Mouse (Mus musculus): ENCODE data around the gene Smo. TPM values are rescaled to one million over a fixed set of nuclear protein-coding genes. Genes with fewer than 3 reads are reported as not detected.

Smo gene
- polyA plus RNA-seq, 1 experiment from 2014 or later: 23.6 TPM

GRCm38 (mm10) chr6:29766874-29767273 is 31.6 kb downstream of the Smo start:
- Histone ChIP-seq H3K9ac (ENCODE audit: low read length) (no peak overlapping the region), H3K4me1 (ENCODE audit: control insufficient read depth, insufficient read depth, low read length) (peaks cover 4% of the 10 kb centered on the region; the same call in 1 of the 2 replicates), H3K9me3 (replicated peaks; ENCODE audit: control insufficient read depth, low read length) (no peaks in the 10 kb centered on the region), H3K27me3 (ENCODE audit: control insufficient read depth, insufficient read depth, low read length) (no peaks in the 10 kb centered on the region), H3K36me3 (ENCODE audit: control insufficient read depth, insufficient read depth, low read length) (no peaks in the 10 kb centered on the region), H3K27ac (ENCODE audit: low read length) (no peak overlapping the region), H3K4me2 (ENCODE audit: low read depth, low read length) (no peak overlapping the region), H3K4me3 (replicated peaks; ENCODE audit: low read length) (no peak overlapping the region)
- WGBS: 76% methylated on average over 2 of the region's 2 CpGs
- ATAC-seq (ENCODE audit: insufficient read depth, low FRiP score): no peak

- Histone ChIP-seq H3K27me3 (ENCODE audit: control insufficient read depth, insufficient read depth, low read length) (no peaks in the 10 kb centered on the region), H3K9me3 (replicated peaks; ENCODE audit: control insufficient read depth, low read length) (no peaks in the 10 kb centered on the region), H3K4me2 (ENCODE audit: low read depth, low read length) (peak within 1 kb of the TSS; percentile 71), H3K4me3 (replicated peaks; ENCODE audit: low read length) (peak within 1 kb of the TSS; percentile 72), H3K9ac (ENCODE audit: low read length) (peak within 1 kb of the TSS; percentile 79), H3K27ac (ENCODE audit: low read length) (peak within 1 kb of the TSS; percentile 85), H3K4me1 (ENCODE audit: control insufficient read depth, insufficient read depth, low read length) (peaks cover 4% of the 10 kb centered on the region; the same call in 1 of the 2 replicates), H3K36me3 (ENCODE audit: control insufficient read depth, insufficient read depth, low read length) (no peaks in the 10 kb centered on the region)
- peak; percentile 99 for ATAC-seq (ENCODE audit: insufficient read depth, low FRiP score)
- WGBS: under 1% methylated on average over 57 of the region's 61 CpGs
Measured at GRCm38 (mm10) chr6:29767813-29768660, 32.7 kb downstream of the Smo start, which contains the start of gene Ahcyl2. Ahcyl2 (plus strand) TSS chr6:29768011.

GRCm38 (mm10) chr6:29768791-29769441 is 33.6 kb downstream of the Smo start:
- Histone ChIP-seq H3K9ac (ENCODE audit: low read length) (peak overlapping the region; percentile 79), H3K9me3 (replicated peaks; ENCODE audit: control insufficient read depth, low read length) (no peaks in the 10 kb centered on the region), H3K4me3 (replicated peaks; ENCODE audit: low read length) (peak overlapping the region; percentile 72), H3K27me3 (ENCODE audit: control insufficient read depth, insufficient read depth, low read length) (no peaks in the 10 kb centered on the region), H3K4me1 (ENCODE audit: control insufficient read depth, insufficient read depth, low read length) (peaks cover 4% of the 10 kb centered on the region; the same call in 1 of the 2 replicates), H3K27ac (ENCODE audit: low read length) (peak overlapping the region; percentile 85), H3K4me2 (ENCODE audit: low read depth, low read length) (peak overlapping the region; percentile 71), H3K36me3 (ENCODE audit: control insufficient read depth, insufficient read depth, low read length) (no peaks in the 10 kb centered on the region)
- ATAC-seq (ENCODE audit: insufficient read depth, low FRiP score): peak; percentile 29
- under 1% methylated on average over 50 of the region's 50 CpGs for WGBS

- H3K4me1 ChIP-seq (ENCODE audit: control insufficient read depth, insufficient read depth, low read length): peaks cover 4% of the 10 kb centered on the region; the same call in 1 of the 2 replicates
- no peak overlapping the region for H3K4me3 ChIP-seq (replicated peaks; ENCODE audit: low read length)
- H3K27ac ChIP-seq (ENCODE audit: low read length): no peak overlapping the region
- no peaks in the 10 kb centered on the region for H3K27me3 ChIP-seq (ENCODE audit: control insufficient read depth, insufficient read depth, low read length)
- WGBS: 62% methylated on average over 2 of the region's 2 CpGs
- no peak for ATAC-seq (ENCODE audit: insufficient read depth, low FRiP score)
- H3K4me2 ChIP-seq (ENCODE audit: low read depth, low read length): no peak overlapping the region
- no peak overlapping the region for H3K9ac ChIP-seq (ENCODE audit: low read length)
- H3K9me3 ChIP-seq (replicated peaks; ENCODE audit: control insufficient read depth, low read length): no peaks in the 10 kb centered on the region
- H3K36me3 ChIP-seq (ENCODE audit: control insufficient read depth, insufficient read depth, low read length): no peaks in the 10 kb centered on the region
Measured at GRCm38 (mm10) chr6:29770672-29771321, 35.5 kb downstream of the Smo start.

GRCm38 (mm10) chr6:29772236-29772635 is 36.9 kb downstream of the Smo start:
- Histone ChIP-seq H3K36me3 (ENCODE audit: control insufficient read depth, insufficient read depth, low read length) (no peaks in the 10 kb centered on the region), H3K9ac (ENCODE audit: low read length) (no peak overlapping the region), H3K27me3 (ENCODE audit: control insufficient read depth, insufficient read depth, low read length) (no peaks in the 10 kb centered on the region), H3K4me2 (ENCODE audit: low read depth, low read length) (no peak overlapping the region), H3K27ac (ENCODE audit: low read length) (no peak overlapping the region), H3K4me1 (ENCODE audit: control insufficient read depth, insufficient read depth, low read length) (peaks cover 4% of the 10 kb centered on the region; the same call in 1 of the 2 replicates), H3K9me3 (replicated peaks; ENCODE audit: control insufficient read depth, low read length) (no peaks in the 10 kb centered on the region), H3K4me3 (replicated peaks; ENCODE audit: low read length) (no peak overlapping the region)
- ATAC-seq (ENCODE audit: insufficient read depth, low FRiP score): no peak
- 92% methylated on average over 3 of the region's 3 CpGs for WGBS

- H3K9ac ChIP-seq (ENCODE audit: low read length): no peak overlapping the region
- no peak overlapping the region for H3K27ac ChIP-seq (ENCODE audit: low read length)
- no peak for ATAC-seq (ENCODE audit: insufficient read depth, low FRiP score)
- H3K27me3 ChIP-seq (ENCODE audit: control insufficient read depth, insufficient read depth, low read length): no peaks in the 10 kb centered on the region
- H3K4me3 ChIP-seq (replicated peaks; ENCODE audit: low read length): no peak overlapping the region
- H3K36me3 ChIP-seq (ENCODE audit: control insufficient read depth, insufficient read depth, low read length): no peaks in the 10 kb centered on the region
- no peak overlapping the region for H3K4me2 ChIP-seq (ENCODE audit: low read depth, low read length)
- peaks cover 3% of the 10 kb centered on the region; the same call in 1 of the 2 replicates for H3K4me1 ChIP-seq (ENCODE audit: control insufficient read depth, insufficient read depth, low read length)
- WGBS: 90% methylated on average over 1 of the region's 1 CpGs
- H3K9me3 ChIP-seq (replicated peaks; ENCODE audit: control insufficient read depth, low read length): no peaks in the 10 kb centered on the region
Measured at GRCm38 (mm10) chr6:29774161-29774560, 38.9 kb downstream of the Smo start.

GRCm38 (mm10) chr6:29775609-29776008 is 40.3 kb downstream of the Smo start:
- no peak overlapping the region for H3K4me2 ChIP-seq (ENCODE audit: low read depth, low read length)
- no peak overlapping the region for H3K4me3 ChIP-seq (replicated peaks; ENCODE audit: low read length)
- 90% methylated on average over 1 of the region's 1 CpGs for WGBS
- no peaks in the 10 kb centered on the region for H3K4me1 ChIP-seq (ENCODE audit: control insufficient read depth, insufficient read depth, low read length)
- H3K36me3 ChIP-seq (ENCODE audit: control insufficient read depth, insufficient read depth, low read length): no peaks in the 10 kb centered on the region
- H3K27ac ChIP-seq (ENCODE audit: low read length): no peak overlapping the region
- ATAC-seq (ENCODE audit: insufficient read depth, low FRiP score): no peak
- H3K27me3 ChIP-seq (ENCODE audit: control insufficient read depth, insufficient read depth, low read length): no peaks in the 10 kb centered on the region
- no peaks in the 10 kb centered on the region for H3K9me3 ChIP-seq (replicated peaks; ENCODE audit: control insufficient read depth, low read length)
- H3K9ac ChIP-seq (ENCODE audit: low read length): no peak overlapping the region

- no peak for ATAC-seq (ENCODE audit: insufficient read depth, low FRiP score)
- no peaks in the 10 kb centered on the region for H3K36me3 ChIP-seq (ENCODE audit: control insufficient read depth, insufficient read depth, low read length)
- WGBS: 74% methylated on average over 4 of the region's 4 CpGs
- H3K9ac ChIP-seq (ENCODE audit: low read length): no peak overlapping the region
- H3K4me1 ChIP-seq (ENCODE audit: control insufficient read depth, insufficient read depth, low read length): no peaks in the 10 kb centered on the region
- no peak overlapping the region for H3K27ac ChIP-seq (ENCODE audit: low read length)
- no peak overlapping the region for H3K4me3 ChIP-seq (replicated peaks; ENCODE audit: low read length)
- H3K9me3 ChIP-seq (replicated peaks; ENCODE audit: control insufficient read depth, low read length): no peaks in the 10 kb centered on the region
- H3K27me3 ChIP-seq (ENCODE audit: control insufficient read depth, insufficient read depth, low read length): no peaks in the 10 kb centered on the region
- H3K4me2 ChIP-seq (ENCODE audit: low read depth, low read length): no peak overlapping the region
Measured at GRCm38 (mm10) chr6:29776542-29777237, 41.4 kb downstream of the Smo start.
